Mouse (Mus musculus) limb, embryonic 11.5 days (tissue): ENCODE measurements at regions not wholly inside any gene's neighbourhood (a gene's known extent, or its start where the extent isn't known, plus 50 kb on each side); places are given as distances from the start of the nearest gene placed in this dataset.

Experiments
- ATAC-seq: fragments of 200-750 bp; cut with Nextera tagmentation; 2 replicates; pipeline ENCODE4 v1.8.0; 2017; ENCODE audit warnings: low read depth; ENCODE audit not compliant: insufficient number of reproducible peaks, low FRiP score, low TSS enrichment
- DNase-seq: peaks from one replicate; pipeline ENCODE4 v3.0.0-alpha.2; 2015; ENCODE audit warnings: low spot score
- H3K27ac ChIP-seq: fragments of 300-500 bp; sonication (generic); replicated peaks from 2 replicates; pipeline ENCODE4 v1.5.1; 2014; ENCODE audit warnings: low read depth, mild to moderate bottlenecking, low read length
- H3K27me3 ChIP-seq: fragments of 300-500 bp; sonication (generic); 2 replicates; pipeline ENCODE4 v1.6.1; 2014; ENCODE audit warnings: mild to moderate bottlenecking, low read length, mixed read lengths; ENCODE audit not compliant: control insufficient read depth, insufficient read depth
- H3K36me3 ChIP-seq: fragments of 300-500 bp; sonication (generic); 2 replicates; pipeline ENCODE4 v1.6.1; 2014; ENCODE audit warnings: mild to moderate bottlenecking, low read length, moderate library complexity, mixed read lengths; ENCODE audit not compliant: control insufficient read depth, insufficient read depth
- H3K4me1 ChIP-seq: fragments of 300-500 bp; sonication (generic); 2 replicates; pipeline ENCODE4 v1.6.1; 2014; ENCODE audit warnings: low read length, mixed read lengths; ENCODE audit not compliant: control insufficient read depth, insufficient read depth
- H3K4me2 ChIP-seq: fragments of 300-500 bp; sonication (generic); 2 replicates; pipeline ENCODE4 v1.6.1; 2014; ENCODE audit warnings: low read depth, mild to moderate bottlenecking, moderate library complexity; ENCODE audit not compliant: severe bottlenecking
- H3K4me3 ChIP-seq: fragments of 300-500 bp; sonication (generic); 2 replicates; pipeline ENCODE4 v1.5.1; 2014; ENCODE audit warnings: low read depth, low read length
- H3K9ac ChIP-seq: fragments of 300-500 bp; sonication (generic); 2 replicates; pipeline ENCODE4 v1.6.1; 2014; ENCODE audit warnings: mild to moderate bottlenecking, low read length
- H3K9me3 ChIP-seq: fragments of 300-500 bp; sonication (generic); 2 replicates; pipeline ENCODE4 v1.6.1; 2016; ENCODE audit warnings: low read length; ENCODE audit not compliant: control insufficient read depth
- WGBS: fragments of 180-500 bp; shearing (Covaris S2); extraction: QIAGEN DNeasy Blood & Tissue Kit; methylation state at CpG from one replicate; pipeline ENCODE4 v1.1.7; 2014; 5-methylcytosine and 5-hydroxymethylcytosine counted together

- Histone ChIP-seq H3K27ac (no peak overlapping the region), H3K36me3 (no peaks in the 10 kb centered on the region), H3K27me3 (no peaks in the 10 kb centered on the region), H3K9ac (no peak overlapping the region), H3K4me3 (no peak overlapping the region), H3K9me3 (no peaks in the 10 kb centered on the region), H3K4me2 (no peak overlapping the region), H3K4me1 (no peaks in the 10 kb centered on the region)
- ATAC-seq, result no peak
- 35% methylated on average over 2 of the region's 2 CpGs for WGBS
- DNase-seq, result no peak
Observed at GRCm38 (mm10) chr12:14088960-14089359, 62.9 kb downstream of the Fam84a start.

- no peaks in the 10 kb centered on the region for H3K27me3 ChIP-seq
- ATAC-seq (no peak), DNase-seq (no peak)
- H3K36me3 ChIP-seq, result no peaks in the 10 kb centered on the region
- H3K9me3 ChIP-seq, result no peaks in the 10 kb centered on the region
- no peak overlapping the region for H3K4me2 ChIP-seq
- no peak overlapping the region for H3K4me3 ChIP-seq
- no peak overlapping the region for H3K9ac ChIP-seq
- H3K27ac ChIP-seq, result no peak overlapping the region
- no peaks in the 10 kb centered on the region for H3K4me1 ChIP-seq
- WGBS, result 89% methylated on average over 3 of the region's 3 CpGs
Observed at GRCm38 (mm10) chr12:14082771-14083170, 69.1 kb downstream of the Fam84a start.

- Histone ChIP-seq H3K4me2 (no peak overlapping the region), H3K27ac (no peak overlapping the region), H3K36me3 (no peaks in the 10 kb centered on the region), H3K4me1 (no peaks in the 10 kb centered on the region), H3K4me3 (no peak overlapping the region), H3K9me3 (no peaks in the 10 kb centered on the region), H3K27me3 (no peaks in the 10 kb centered on the region), H3K9ac (no peak overlapping the region)
- ATAC-seq (no peak), DNase-seq (no peak)
- 74% methylated on average over 1 of the region's 1 CpGs for WGBS
Observed at GRCm38 (mm10) chr12:14079892-14080291, 72.0 kb downstream of the Fam84a start.

GRCm38 (mm10) chr12:14069049-14069448 is 82.8 kb downstream of the Fam84a start:
- Histone ChIP-seq H3K4me2 (no peak overlapping the region), H3K4me3 (no peak overlapping the region), H3K27ac (no peak overlapping the region), H3K9me3 (no peaks in the 10 kb centered on the region), H3K9ac (no peak overlapping the region), H3K4me1 (no peaks in the 10 kb centered on the region), H3K27me3 (no peaks in the 10 kb centered on the region), H3K36me3 (no peaks in the 10 kb centered on the region)
- ATAC-seq (no peak), DNase-seq (no peak)
- WGBS, result 78% methylated on average over 4 of the region's 4 CpGs

GRCm38 (mm10) chr12:14065401-14065800 is 86.5 kb downstream of the Fam84a start:
- Histone ChIP-seq H3K9me3 (no peaks in the 10 kb centered on the region), H3K4me3 (no peak overlapping the region), H3K4me2 (no peak overlapping the region), H3K9ac (no peak overlapping the region), H3K27me3 (no peaks in the 10 kb centered on the region), H3K4me1 (no peaks in the 10 kb centered on the region), H3K36me3 (no peaks in the 10 kb centered on the region), H3K27ac (no peak overlapping the region)
- DNase-seq (no peak), ATAC-seq (no peak)
- WGBS, result 59% methylated on average over 3 of the region's 3 CpGs

GRCm38 (mm10) chr12:14063276-14063675 is 88.6 kb downstream of the Fam84a start:
- 87% methylated on average over 4 of the region's 4 CpGs for WGBS
- DNase-seq, result no peak
- ATAC-seq, result no peak
- Histone ChIP-seq H3K4me3 (no peak overlapping the region), H3K4me1 (no peaks in the 10 kb centered on the region), H3K27ac (no peak overlapping the region), H3K36me3 (no peaks in the 10 kb centered on the region), H3K9ac (no peak overlapping the region), H3K9me3 (no peaks in the 10 kb centered on the region), H3K27me3 (no peaks in the 10 kb centered on the region), H3K4me2 (no peak overlapping the region)

GRCm38 (mm10) chr12:14056116-14056515 is 95.7 kb downstream of the Fam84a start:
- Histone ChIP-seq H3K36me3 (no peaks in the 10 kb centered on the region), H3K4me3 (no peak overlapping the region), H3K27ac (no peak overlapping the region), H3K9me3 (no peaks in the 10 kb centered on the region), H3K4me1 (no peaks in the 10 kb centered on the region), H3K9ac (no peak overlapping the region), H3K27me3 (no peaks in the 10 kb centered on the region), H3K4me2 (no peak overlapping the region)
- ATAC-seq (no peak), DNase-seq (no peak)
- WGBS, result 65% methylated on average over 4 of the region's 4 CpGs

- H3K27me3 ChIP-seq, result no peaks in the 10 kb centered on the region
- DNase-seq, result no peak
- no peak overlapping the region for H3K4me3 ChIP-seq
- H3K4me1 ChIP-seq, result no peaks in the 10 kb centered on the region
- no peak overlapping the region for H3K4me2 ChIP-seq
- no peak overlapping the region for H3K27ac ChIP-seq
- H3K9ac ChIP-seq, result no peak overlapping the region
- WGBS, result 89% methylated on average over 1 of the region's 1 CpGs
- no peaks in the 10 kb centered on the region for H3K9me3 ChIP-seq
- no peak for ATAC-seq
- no peaks in the 10 kb centered on the region for H3K36me3 ChIP-seq
Observed at GRCm38 (mm10) chr12:14032363-14032762, 119.5 kb downstream of the Fam84a start.

- Histone ChIP-seq H3K4me2 (no peak overlapping the region), H3K9ac (no peak overlapping the region), H3K4me3 (no peak overlapping the region), H3K27ac (no peak overlapping the region), H3K27me3 (no peaks in the 10 kb centered on the region), H3K9me3 (no peaks in the 10 kb centered on the region), H3K4me1 (no peaks in the 10 kb centered on the region), H3K36me3 (no peaks in the 10 kb centered on the region)
- DNase-seq (no peak), ATAC-seq (no peak)
Observed at GRCm38 (mm10) chr12:14015271-14015670, 136.6 kb downstream of the Fam84a start.
